Mouse (Mus musculus) layer of hippocampus, postnatal 36 days (tissue): Measurements from ENCODE around the gene Pigq. TPM values are rescaled to one million over a fixed set of nuclear protein-coding genes. Genes with fewer than 3 reads are reported as not detected.

Source experiments
- DNase-seq, 2 experiments: peaks; one replicate each; pipeline ENCODE4 v3.0.0; 2022
- total RNA-seq, 2 experiments: library from RNA; stranded (reverse); gene quantifications; 2 replicates each; pipeline ENCODE4 v1.2.3; 2021

Gene Pigq
- total RNA-seq, 2 experiments from 2014 or later: 125 to 129 TPM

- DNase-seq: no peak
Observed at GRCm38 (mm10) chr17:25881691-25882090, 63.0 kb downstream of the Pigq start.

GRCm38 (mm10) chr17:25880913-25881641, 63.7 kb downstream of the Pigq start:
- no peak for DNase-seq

GRCm38 (mm10) chr17:25880196-25880910, 64.4 kb downstream of the Pigq start, which contains the start of gene Wfikkn1:
TSS of gene Wfikkn1 (minus strand) at chr17:25880858.
- DNase-seq: no peak

- DNase-seq: no peak
Observed at GRCm38 (mm10) chr17:25879750-25880149, 65.0 kb downstream of the Pigq start.

GRCm38 (mm10) chr17:25879261-25879660, 65.5 kb downstream of the Pigq start:
- no peak for DNase-seq

- no peak for DNase-seq
Observed at GRCm38 (mm10) chr17:25878611-25879180, 66.0 kb downstream of the Pigq start.

- no peak for DNase-seq
Observed at GRCm38 (mm10) chr17:25877741-25878610, 66.8 kb downstream of the Pigq start.

GRCm38 (mm10) chr17:25877025-25877424, 67.7 kb downstream of the Pigq start:
- DNase-seq: no peak

Other genes with a start within 250 kb of the Pigq start
- 100 to 1,000 TPM; 111 to 127 TPM for gene Gng13, start 227.8 kb downstream of the Pigq start, total RNA-seq
- 1 to 10 TPM in 1 of 2 experiments, under 1 TPM in 1; 0.73 to 1.6 TPM for gene Chtf18, start 217.5 kb downstream of the Pigq start, total RNA-seq
- gene Rpusd1, start 217.3 kb downstream of the Pigq start, total RNA-seq: 10 to 100 TPM; 50.0 to 52.5 TPM
- gene Mslnl, start 208.9 kb downstream of the Pigq start, total RNA-seq: under 1 TPM in 1 of 2 experiments, not detected in 1; 0.12 TPM
- under 1 TPM; 0.66 to 0.77 TPM for gene Msln, start 190.6 kb downstream of the Pigq start, total RNA-seq
- 10 to 100 TPM; 35.1 to 37.5 TPM for gene Narfl, start 171.2 kb downstream of the Pigq start, total RNA-seq
- gene Haghl, start 159.3 kb downstream of the Pigq start, total RNA-seq: 100 to 1,000 TPM in 1 of 2 experiments, 10 to 100 TPM in 1; 98.1 to 107 TPM
- under 1 TPM; 0.20 to 0.25 TPM for gene Ccdc78, start 158.4 kb downstream of the Pigq start, total RNA-seq
- 10 to 100 TPM; 80.7 to 93.1 TPM for gene Fam173a, start 152.0 kb downstream of the Pigq start, total RNA-seq
- under 1 TPM in 1 of 2 experiments, not detected in 1; 0.81 TPM for gene AC134908.4, start 149.3 kb downstream of the Pigq start, total RNA-seq
- 10 to 100 TPM; 73.2 to 85.6 TPM for gene Metrn, start 147.8 kb downstream of the Pigq start, total RNA-seq
- 100 to 1,000 TPM; 643 to 644 TPM for gene Fbxl16, start 135.9 kb downstream of the Pigq start, total RNA-seq
- 10 to 100 TPM; 25.4 to 27.3 TPM for gene Wdr24, start 121.3 kb downstream of the Pigq start, total RNA-seq
- gene Jmjd8, start 116.1 kb downstream of the Pigq start, total RNA-seq: 10 to 100 TPM; 58.1 to 61.0 TPM
- gene Stub1, start 111.5 kb downstream of the Pigq start, total RNA-seq: 100 to 1,000 TPM; 163 to 164 TPM
- 10 to 100 TPM; 47.9 to 49.0 TPM for gene Rhbdl1, start 107.6 kb downstream of the Pigq start, total RNA-seq
- 10 to 100 TPM; 29.0 to 30.4 TPM for gene Gm20683, start 103.2 kb downstream of the Pigq start, total RNA-seq
- gene Rhot2, start 100.1 kb downstream of the Pigq start, total RNA-seq: 100 to 1,000 TPM; 102 to 103 TPM
- gene Wdr90, start 83.4 kb downstream of the Pigq start, total RNA-seq: 10 to 100 TPM; 19.2 to 26.2 TPM
- 10 to 100 TPM; 25.4 to 28.9 TPM for gene Mcrip2, start 76.2 kb downstream of the Pigq start, total RNA-seq
- 10 to 100 TPM; 36.3 to 37.7 TPM for gene Mettl26, start 69.9 kb downstream of the Pigq start, total RNA-seq
- 1 to 10 TPM; 1.8 to 2.4 TPM for gene Wfikkn1, start 64.1 kb downstream of the Pigq start, total RNA-seq
- 10 to 100 TPM; 49.6 to 55.5 TPM for gene Rab40c, start 25.2 kb downstream of the Pigq start, total RNA-seq
- under 1 TPM; 0.17 to 0.61 TPM for gene Nhlrc4, start within 50 bp of the Pigq start, total RNA-seq
- under 1 TPM; 0.95 to 0.96 TPM for gene A930017K11Rik, start 7.6 kb upstream of the Pigq start, total RNA-seq
- 10 to 100 TPM; 52.5 to 60.2 TPM for gene Capn15, start 40.9 kb upstream of the Pigq start, total RNA-seq
- 100 to 1,000 TPM in 1 of 2 experiments, 10 to 100 TPM in 1; 99.5 to 112 TPM for gene Rab11fip3, start 124.6 kb upstream of the Pigq start, total RNA-seq
- gene Decr2, start 145.4 kb upstream of the Pigq start, total RNA-seq: 10 to 100 TPM; 25.5 to 26.5 TPM
- gene Nme4, start 150.7 kb upstream of the Pigq start, total RNA-seq: 1 to 10 TPM; 4.6 to 5.0 TPM
- 10 to 100 TPM; 10.8 to 11.9 TPM for gene Tmem8, start 168.4 kb upstream of the Pigq start, total RNA-seq
- 10 to 100 TPM; 64.5 to 66.3 TPM for gene Mrpl28, start 178.6 kb upstream of the Pigq start, total RNA-seq
- 10 to 100 TPM; 23.0 to 24.8 TPM for gene Axin1, start 193.8 kb upstream of the Pigq start, total RNA-seq